ENCODE assay signal across 15 mouse cellular contexts in genomic region chr2:161600206-161600808, GRCm38 (mm10).
A peak's percentile ranks its signal among the peaks of the same experiment; 100 is the strongest.
DNase-seq lines count a peak whose midpoint lies in the region; TF ChIP-seq lines count a peak whose summit lies in the region.
"Had no signal": no experiment of that assay in that cellular context is flagged by ENCODE, and none has a peak within 500 bp of the region (broad histone marks: within the 10 kb centered on the region; RNA-seq: fewer than 3 reads in every experiment).

No protein-coding gene starts in this region.

- TF ChIP-seq CTCF in brain, embryonic 14.5 days (IDR thresholded peaks at IDR 0.05; ENCODE audit: borderline replicate concordance, extremely low read depth, insufficient read depth, insufficient read length): no peak

- DNase-seq in layer of hippocampus, adult 11-12 months (ENCODE audit: low spot score): peak; percentile 5
- DNase-seq in layer of hippocampus, postnatal 36 days: no peak
- DNase-seq in brain, embryonic 14.5 days (ENCODE audit: low read depth): peak; percentile 26
- peak; percentile 2 for DNase-seq in embryo, embryonic 9.5 days (ENCODE audit: extremely low spot score)
- DNase-seq in layer of hippocampus, adult 9-11 months: peak; percentile 15
- DNase-seq in yolk sac, embryonic 10.5 days (ENCODE audit: low spot score): no peak
- no peak for DNase-seq in gastrocnemius, postnatal 10 days
- DNase-seq: cerebellum, postnatal 14 days; gastrocnemius, adult 2 months; heart, adult 11 months; heart, postnatal 36 days; kidney, adult 11 months; liver; lung, postnatal 36 days; thymus, adult 18-20 months had no signal

- no peak for TF ChIP-seq POLR2A in brain, embryonic 14.5 days (IDR thresholded peaks at IDR 0.05; ENCODE audit: borderline replicate concordance, extremely low read depth, insufficient read depth, insufficient read length, poor library complexity, severe bottlenecking)

Comparison
In these comparisons a context has a peak if more than half of its experiments do, and no peak if none do; other contexts are left out.
1. DNase-seq: peak in layer of hippocampus, adult 11-12 months (single experiment), brain, embryonic 14.5 days (single experiment), embryo, embryonic 9.5 days (single experiment) and layer of hippocampus, adult 9-11 months (single experiment); none in layer of hippocampus, postnatal 36 days (0 of 2), yolk sac, embryonic 10.5 days (single experiment) and gastrocnemius, postnatal 10 days (single experiment).